Mouse (Mus musculus): ENCODE measurements at regions not wholly inside any gene's neighbourhood (a gene's known extent, or its start where the extent isn't known, plus 50 kb on each side); places are given as distances from the start of the nearest gene placed in this dataset.

GRCm38 (mm10) chr15:36415552-36416249, 591.9 kb downstream of the Zfp706 start:
- Histone ChIP-seq H3K27me3 (ENCODE audit: control insufficient read depth, insufficient read depth, low read length) (no peaks in the 10 kb centered on the region), H3K4me2 (ENCODE audit: low read depth, low read length) (no peak overlapping the region), H3K9ac (replicated peaks; ENCODE audit: low read depth, low read length) (no peak overlapping the region), H3K27ac (ENCODE audit: low read depth) (no peak overlapping the region), H3K4me3 (ENCODE audit: low read depth, low read length) (no peak overlapping the region), H3K9me3 (replicated peaks; ENCODE audit: control insufficient read depth, low read length) (no peaks in the 10 kb centered on the region), H3K36me3 (replicated peaks; ENCODE audit: control insufficient read depth, insufficient read depth, low read length) (no peaks in the 10 kb centered on the region), H3K4me1 (ENCODE audit: control insufficient read depth, insufficient read depth) (peaks cover 19% of the 10 kb centered on the region)
- ATAC-seq (ENCODE audit: insufficient read depth, low read depth) (no peak), DNase-seq (ENCODE audit: low spot score) (no peak)
- WGBS, result 72% methylated on average over 5 of the region's 5 CpGs
- TF ChIP-seq CTCF (IDR thresholded peaks at IDR 0.05; ENCODE audit: low read depth) (no peak), EP300 (IDR thresholded peaks at IDR 0.05; ENCODE audit: low read depth) (no peak)

DNA sequence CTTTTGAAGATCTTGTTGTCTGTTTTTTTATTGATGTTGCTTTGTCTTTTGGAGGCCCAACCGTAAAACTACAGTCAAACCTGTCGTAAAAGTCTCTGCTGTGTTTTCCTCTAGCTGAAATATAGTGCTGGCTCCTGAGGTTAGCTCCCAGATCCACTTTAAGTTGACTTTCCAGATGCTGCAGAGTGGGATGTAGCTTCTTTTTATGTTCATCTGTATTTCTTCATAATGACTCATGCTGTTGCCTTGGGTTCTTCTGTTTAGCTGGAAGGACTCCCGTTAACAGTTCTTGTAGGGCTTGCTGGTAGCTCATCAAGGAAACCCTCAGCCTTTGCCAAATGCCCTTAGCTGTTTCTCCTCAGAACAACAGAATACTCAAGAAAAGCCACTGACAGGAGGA, 595.6 kb downstream of the Zfp706 start:
- no peak overlapping the region for H3K27ac ChIP-seq (ENCODE audit: low read depth)
- H3K9me3 ChIP-seq (replicated peaks; ENCODE audit: control insufficient read depth, low read length), result no peaks in the 10 kb centered on the region; the same call in 1 of the 2 replicates
- no peak overlapping the region for H3K4me3 ChIP-seq (ENCODE audit: low read depth, low read length)
- no peaks in the 10 kb centered on the region for H3K27me3 ChIP-seq (ENCODE audit: control insufficient read depth, insufficient read depth, low read length)
- DNase-seq (ENCODE audit: low spot score), result no peak
- H3K36me3 ChIP-seq (replicated peaks; ENCODE audit: control insufficient read depth, insufficient read depth, low read length), result no peaks in the 10 kb centered on the region
- H3K9ac ChIP-seq (replicated peaks; ENCODE audit: low read depth, low read length), result no peak overlapping the region
- WGBS, result 91% methylated on average over 3 of the region's 3 CpGs
- no peak overlapping the region for H3K4me2 ChIP-seq (ENCODE audit: low read depth, low read length)
- TF ChIP-seq EP300 (IDR thresholded peaks at IDR 0.05; ENCODE audit: low read depth) (no peak), CTCF (IDR thresholded peaks at IDR 0.05; ENCODE audit: low read depth) (no peak)
- ATAC-seq (ENCODE audit: insufficient read depth, low read depth), result no peak
- no peaks in the 10 kb centered on the region for H3K4me1 ChIP-seq (ENCODE audit: control insufficient read depth, insufficient read depth)

- ATAC-seq (ENCODE audit: insufficient read depth, low read depth), result no peak
Observed at GRCm38 (mm10) chr15:36405446-36405845, 602.1 kb downstream of the Zfp706 start.

DNA sequence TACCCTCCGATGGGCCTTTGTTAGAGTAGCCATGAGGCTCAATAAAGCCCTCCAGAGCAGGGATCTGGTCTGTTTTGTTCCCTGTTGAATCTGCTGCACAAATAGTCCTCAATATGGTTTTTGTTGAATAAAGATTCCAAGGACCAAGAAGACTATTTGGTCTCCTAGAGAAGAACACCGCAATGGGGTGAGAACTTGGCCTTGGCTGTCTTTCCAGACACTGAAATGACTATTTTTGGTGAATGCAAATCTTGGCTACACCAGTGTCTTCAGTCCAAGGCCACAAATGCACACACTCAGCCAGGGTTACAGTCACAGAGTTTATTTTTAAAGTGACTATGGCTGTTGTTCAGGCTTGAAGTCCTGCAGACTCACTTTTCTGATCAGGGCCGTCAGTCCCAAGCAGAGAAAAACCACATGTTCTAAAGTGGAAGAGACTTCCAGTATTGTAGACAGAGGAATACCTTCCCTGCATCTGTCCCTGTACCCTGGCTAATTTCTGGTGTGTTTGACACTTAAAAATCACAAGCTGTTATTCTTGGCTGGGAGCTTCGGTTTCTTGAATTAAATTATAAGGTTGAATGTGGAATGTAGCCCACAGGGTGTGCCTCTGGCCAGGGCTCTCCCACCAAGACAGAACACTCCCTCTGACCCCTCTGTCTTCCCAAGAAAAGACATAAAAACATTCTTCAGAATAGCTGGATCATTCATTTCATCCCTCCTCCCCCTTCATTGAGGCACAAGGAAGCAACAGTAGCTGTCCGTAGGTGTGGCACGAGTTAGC, 604.0 kb downstream of the Zfp706 start:
- Histone ChIP-seq H3K4me2 (ENCODE audit: low read depth, low read length) (no peak overlapping the region), H3K9me3 (replicated peaks; ENCODE audit: control insufficient read depth, low read length) (no peaks in the 10 kb centered on the region; the same call in 1 of the 2 replicates), H3K4me3 (ENCODE audit: low read depth, low read length) (no peak overlapping the region), H3K27ac (ENCODE audit: low read depth) (no peak overlapping the region), H3K9ac (replicated peaks; ENCODE audit: low read depth, low read length) (no peak overlapping the region), H3K27me3 (ENCODE audit: control insufficient read depth, insufficient read depth, low read length) (no peaks in the 10 kb centered on the region), H3K36me3 (replicated peaks; ENCODE audit: control insufficient read depth, insufficient read depth, low read length) (no peaks in the 10 kb centered on the region), H3K4me1 (ENCODE audit: control insufficient read depth, insufficient read depth) (0 out of 2 replicates have a peak, but pooled peaks cover 6% of the 10 kb centered on the region)
- 74% methylated on average over 6 of the region's 6 CpGs for WGBS
- no peak for ATAC-seq (ENCODE audit: insufficient read depth, low read depth)
- TF ChIP-seq EP300 (IDR thresholded peaks at IDR 0.05; ENCODE audit: low read depth) (no peak), CTCF (IDR thresholded peaks at IDR 0.05; ENCODE audit: low read depth) (no peak)
- DNase-seq (ENCODE audit: low spot score), result no peak

More at GRCm38 (mm10) chr15:36405446-36405845, 602.1 kb downstream of the Zfp706 start:
- H3K4me3 ChIP-seq (ENCODE audit: low read depth, low read length), result no peak overlapping the region
- H3K27me3 ChIP-seq (ENCODE audit: control insufficient read depth, insufficient read depth, low read length), result no peaks in the 10 kb centered on the region
- no peaks in the 10 kb centered on the region for H3K36me3 ChIP-seq (replicated peaks; ENCODE audit: control insufficient read depth, insufficient read depth, low read length)
- H3K4me1 ChIP-seq (ENCODE audit: control insufficient read depth, insufficient read depth), result no peaks in the 10 kb centered on the region
- no peak for DNase-seq (ENCODE audit: low spot score)
- no peak overlapping the region for H3K9ac ChIP-seq (replicated peaks; ENCODE audit: low read depth, low read length)
- H3K9me3 ChIP-seq (replicated peaks; ENCODE audit: control insufficient read depth, low read length), result no peaks in the 10 kb centered on the region; the same call in 1 of the 2 replicates
- 78% methylated on average over 3 of the region's 3 CpGs for WGBS
- TF ChIP-seq CTCF (IDR thresholded peaks at IDR 0.05; ENCODE audit: low read depth), result no peak
- TF ChIP-seq EP300 (IDR thresholded peaks at IDR 0.05; ENCODE audit: low read depth), result no peak
- H3K27ac ChIP-seq (ENCODE audit: low read depth), result no peak overlapping the region
- no peak overlapping the region for H3K4me2 ChIP-seq (ENCODE audit: low read depth, low read length)

DNA sequence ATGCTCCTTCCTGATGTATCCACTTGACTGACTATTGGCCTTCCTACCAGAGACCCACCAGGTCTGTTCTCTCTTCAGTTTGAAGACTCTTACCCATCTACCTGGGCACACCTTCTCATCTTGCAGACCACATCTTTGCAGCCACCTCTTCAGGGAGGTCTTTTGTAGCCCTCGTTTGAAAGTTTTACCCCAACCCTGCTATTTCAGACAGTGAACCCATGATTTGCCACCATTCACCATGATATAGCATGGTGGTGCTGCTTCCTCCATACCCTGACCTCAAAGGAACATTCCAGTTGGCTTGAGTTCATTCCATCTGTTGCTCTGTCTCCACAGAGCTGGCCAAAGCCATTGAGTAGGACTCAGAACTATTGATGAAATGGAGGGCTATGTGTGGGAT, 605.5 kb downstream of the Zfp706 start:
- DNase-seq (ENCODE audit: low spot score), result no peak
- no peak overlapping the region for H3K9ac ChIP-seq (replicated peaks; ENCODE audit: low read depth, low read length)
- no peak overlapping the region for H3K4me3 ChIP-seq (ENCODE audit: low read depth, low read length)
- no peak overlapping the region for H3K4me2 ChIP-seq (ENCODE audit: low read depth, low read length)
- no peak overlapping the region for H3K27ac ChIP-seq (ENCODE audit: low read depth)
- H3K36me3 ChIP-seq (replicated peaks; ENCODE audit: control insufficient read depth, insufficient read depth, low read length), result no peaks in the 10 kb centered on the region
- no peak for TF ChIP-seq CTCF (IDR thresholded peaks at IDR 0.05; ENCODE audit: low read depth)
- TF ChIP-seq EP300 (IDR thresholded peaks at IDR 0.05; ENCODE audit: low read depth), result no peak
- H3K9me3 ChIP-seq (replicated peaks; ENCODE audit: control insufficient read depth, low read length), result no peaks in the 10 kb centered on the region
- 70% methylated on average over 1 of the region's 1 CpGs for WGBS
- ATAC-seq (ENCODE audit: insufficient read depth, low read depth), result no peak
- 0 out of 2 replicates have a peak, but pooled peaks cover 6% of the 10 kb centered on the region for H3K4me1 ChIP-seq (ENCODE audit: control insufficient read depth, insufficient read depth)
- H3K27me3 ChIP-seq (ENCODE audit: control insufficient read depth, insufficient read depth, low read length), result no peaks in the 10 kb centered on the region
